Mouse (Mus musculus) heart, adult 2 months (tissue): ENCODE results near the gene Pkd1l2. TPM values are rescaled to one million over a fixed set of nuclear protein-coding genes. Genes with fewer than 3 reads are reported as not detected.

ENCODE experiments used
- DNase-seq, 2 experiments: peaks; one replicate each; pipeline ENCODE4 v3.0.0; 2021
- H3K27ac ChIP-seq: fragments of 200-600 bp; 2 replicates; pipeline ENCODE4 v1.8.1; 2022
- H3K27me3 ChIP-seq: fragments of 200-500 bp; 2 replicates; pipeline ENCODE4 v1.6.1; 2012; ENCODE audit warnings: mild to moderate bottlenecking, low read length, inconsistent platforms, mixed read lengths; ENCODE audit not compliant: control insufficient read depth, insufficient read depth
- H3K36me3 ChIP-seq: fragments of 200-500 bp; 2 replicates; pipeline ENCODE4 v1.6.1; 2012; ENCODE audit warnings: low read length, inconsistent platforms; ENCODE audit not compliant: control insufficient read depth, insufficient read depth
- H3K4me1 ChIP-seq: fragments of 200-500 bp; 2 replicates; pipeline ENCODE4 v1.6.1; 2011; ENCODE audit warnings: low read length; ENCODE audit not compliant: control insufficient read depth, insufficient read depth
- H3K4me3 ChIP-seq: fragments of 200-600 bp; 2 replicates; pipeline ENCODE4 v1.8.1; 2022
- H3K79me2 ChIP-seq: fragments of 200-500 bp; replicated peaks from 2 replicates; pipeline ENCODE4 v1.6.1; 2012; ENCODE audit warnings: mild to moderate bottlenecking, inconsistent platforms, low read length, moderate library complexity, mixed read lengths; ENCODE audit not compliant: control insufficient read depth, insufficient read depth
- H3K9ac ChIP-seq: fragments of 200-500 bp; 2 replicates; pipeline ENCODE4 v1.6.1; 2012; ENCODE audit warnings: low read depth, mild to moderate bottlenecking, control low read depth, inconsistent platforms, low read length, mixed read lengths
- CTCF ChIP-seq: fragments of 200-600 bp; IDR thresholded peaks from 2 replicates; pipeline ENCODE4 v1.8.1; 2022; ENCODE audit warnings: antibody characterized with exemption, mild to moderate bottlenecking, moderate library complexity
- EP300 ChIP-seq: fragments of 200-500 bp; IDR thresholded peaks from 2 replicates; pipeline ENCODE4 v1.6.1; 2011; ENCODE audit warnings: low read depth, low read length, control low read depth; ENCODE audit not compliant: insufficient read depth
- POLR2A ChIP-seq: fragments of 200-500 bp; IDR thresholded peaks from 2 replicates; pipeline ENCODE4 v1.6.1; 2011; ENCODE audit warnings: mild to moderate bottlenecking, low read depth, low read length, control low read depth; ENCODE audit not compliant: insufficient read depth
- WGBS: fragments of 180-500 bp; shearing (Covaris S2); methylation state at CpG from one replicate; pipeline ENCODE4 v1.1.7; 2018; 5-methylcytosine and 5-hydroxymethylcytosine counted together
- intact Hi-C: fragments of 180-260 bp; cut with DNase I; formaldehyde crosslinking; loops from one replicate; pipeline ENCODE4 v1.15.1; 2025
- polyA plus RNA-seq: library from polyadenylated mRNA; depleted of rRNA; stranded (reverse); fragments of >200 nt; gene quantifications from 2 replicates; pipeline ENCODE4 v1.2.3, GENCODE M21; 2012
- total RNA-seq, 2 experiments: library from RNA; stranded (reverse); gene quantifications; 2 replicates each; pipeline ENCODE4 v1.2.3; 2021

Pkd1l2 gene
- total and polyA plus RNA-seq, 3 experiments: not detected

GRCm38 (mm10) chr8:116980117-116980516 is 102.1 kb downstream of the Pkd1l2 start:
- Histone ChIP-seq H3K79me2 (no peaks in the 10 kb centered on the region), H3K4me1 (peaks cover 3% of the 10 kb centered on the region; the same call in 1 of the 2 replicates), H3K27me3 (no peaks in the 10 kb centered on the region), H3K9ac (no peak overlapping the region), H3K27ac (no peak overlapping the region), H3K36me3 (no peaks in the 10 kb centered on the region), H3K4me3 (no peak overlapping the region)
- WGBS: 10% methylated on average over 4 of the region's 4 CpGs
- intact Hi-C loops: no loop called here
- DNase-seq: peak; percentile 33 to 43
- TF ChIP-seq CTCF (peak; percentile 88), EP300 (no peak), POLR2A (no peak)

- peak within 1 kb of the TSS; percentile 54 for H3K9ac ChIP-seq
- TF ChIP-seq POLR2A (no peak), CTCF (peak; percentile 47), EP300 (no peak)
- intact Hi-C loops: loop anchor here (1.0 to 5.0 kb wide), 3 partner anchors 35 to 179 kb away; partner anchors contain the start of genes Atmin, Cenpn, Cmc2 and Gan
Observed at GRCm38 (mm10) chr8:116978631-116979256, 103.5 kb downstream of the Pkd1l2 start, which contains the start of gene 1700030J22Rik. TSS of gene 1700030J22Rik (minus strand) at chr8:116978959.

GRCm38 (mm10) chr8:116978052-116978451 is 104.2 kb downstream of the Pkd1l2 start:
- WGBS: 24% methylated on average over 8 of the region's 8 CpGs
- TF ChIP-seq POLR2A: no peak
- no peak for TF ChIP-seq CTCF
- TF ChIP-seq EP300: no peak

More at GRCm38 (mm10) chr8:116978631-116979256, 103.5 kb downstream of the Pkd1l2 start, which contains the start of gene 1700030J22Rik:
- Histone ChIP-seq H3K79me2 (no peaks in the 10 kb centered on the region), H3K4me1 (peaks cover 3% of the 10 kb centered on the region; the same call in 1 of the 2 replicates), H3K27ac (peak within 1 kb of the TSS; percentile 73), H3K27me3 (no peaks in the 10 kb centered on the region), H3K4me3 (peak within 1 kb of the TSS; percentile 95), H3K36me3 (no peaks in the 10 kb centered on the region)
- DNase-seq: peak; percentile 98 to 99
- under 1% methylated on average over 46 of the region's 46 CpGs for WGBS

GRCm38 (mm10) chr8:116975606-116976005 is 106.6 kb downstream of the Pkd1l2 start:
- Histone ChIP-seq H3K36me3 (no peaks in the 10 kb centered on the region), H3K79me2 (no peaks in the 10 kb centered on the region), H3K27ac (no peak overlapping the region), H3K27me3 (no peaks in the 10 kb centered on the region), H3K4me1 (peaks cover 3% of the 10 kb centered on the region; the same call in 1 of the 2 replicates), H3K4me3 (no peak overlapping the region), H3K9ac (no peak overlapping the region)
- intact Hi-C loops: loop anchor here (5.0 kb wide), 1 partner anchor 182 kb away; the partner anchor contains the start of gene Gan
- no peak for DNase-seq
- 56% methylated on average over 5 of the region's 5 CpGs for WGBS
- TF ChIP-seq EP300: no peak
- TF ChIP-seq CTCF: no peak
- no peak for TF ChIP-seq POLR2A

More at GRCm38 (mm10) chr8:116978052-116978451, 104.2 kb downstream of the Pkd1l2 start:
- Histone ChIP-seq H3K9ac (no peak overlapping the region), H3K27ac (no peak overlapping the region), H3K27me3 (no peaks in the 10 kb centered on the region), H3K4me1 (peaks cover 3% of the 10 kb centered on the region; the same call in 1 of the 2 replicates), H3K79me2 (no peaks in the 10 kb centered on the region), H3K36me3 (no peaks in the 10 kb centered on the region), H3K4me3 (peak overlapping the region; percentile 95)
- intact Hi-C loops: loop anchor here (5.0 kb wide), 1 partner anchor 179 kb away; the partner anchor contains the start of gene Gan
- no peak for DNase-seq

- Histone ChIP-seq H3K4me1 (peaks cover 2% of the 10 kb centered on the region; the same call in 1 of the 2 replicates), H3K27me3 (no peaks in the 10 kb centered on the region), H3K79me2 (no peaks in the 10 kb centered on the region), H3K27ac (no peak overlapping the region), H3K36me3 (no peaks in the 10 kb centered on the region), H3K9ac (no peak overlapping the region), H3K4me3 (no peak overlapping the region)
- TF ChIP-seq CTCF (no peak), EP300 (no peak), POLR2A (no peak)
- 38% methylated on average over 5 of the region's 5 CpGs for WGBS
- intact Hi-C loops: loop anchor here (5.0 kb wide), 1 partner anchor 182 kb away; the partner anchor contains the start of gene Gan
- peak in 1 of 2 experiments; percentile 9 for DNase-seq
Observed at GRCm38 (mm10) chr8:116975066-116975465, 107.2 kb downstream of the Pkd1l2 start.

- no peaks in the 10 kb centered on the region for H3K79me2 ChIP-seq
- H3K4me3 ChIP-seq: no peak overlapping the region
- TF ChIP-seq POLR2A (no peak), CTCF (no peak), EP300 (no peak)
- H3K36me3 ChIP-seq: no peaks in the 10 kb centered on the region
- H3K27ac ChIP-seq: no peak overlapping the region
- intact Hi-C loops: no loop called here
- no peaks in the 10 kb centered on the region for H3K27me3 ChIP-seq
- DNase-seq: no peak
- no peak overlapping the region for H3K9ac ChIP-seq
- no peaks in the 10 kb centered on the region for H3K4me1 ChIP-seq
- WGBS: 87% methylated on average over 6 of the region's 6 CpGs
Observed at GRCm38 (mm10) chr8:116969531-116969930, 112.7 kb downstream of the Pkd1l2 start.
